ENCODE assay signal across 9 mouse cellular contexts in genomic region chr2:155928711-155929345, GRCm38 (mm10). TPM values are rescaled to one million over a fixed set of nuclear protein-coding genes. Genes with fewer than 3 reads are reported as not detected.
DNase-seq lines count a peak whose midpoint lies in the region; ATAC-seq and TF ChIP-seq lines count a peak whose summit lies in the region.
"Had no signal": no experiment of that assay in that cellular context is flagged by ENCODE, and none has a peak within 500 bp of the region (broad histone marks: within the 10 kb centered on the region; RNA-seq: fewer than 3 reads in every experiment).

No protein-coding gene starts in this region.

- WGBS in liver, adult 2 months: 68% methylated on average over 7 of the region's 7 CpGs
- WGBS in forebrain, embryonic 10.5 days: 81% methylated on average over 7 of the region's 7 CpGs
- 77% methylated on average over 7 of the region's 7 CpGs for WGBS in neural tube, embryonic 14.5 days

- H3K4me2 ChIP-seq in neural tube, embryonic 14.5 days (ENCODE audit: low read depth, low read length): peak overlapping the region; percentile 63

- ATAC-seq in neural tube, embryonic 14.5 days (ENCODE audit: low read depth): no peak

- peaks cover 13% of the 10 kb centered on the region for H3K4me1 ChIP-seq in liver, adult 2 months (ENCODE audit: control insufficient read depth, insufficient read depth, low read length)
- peaks cover 25% of the 10 kb centered on the region for H3K4me1 ChIP-seq in forebrain, embryonic 10.5 days
- H3K4me1 ChIP-seq in neural tube, embryonic 14.5 days (ENCODE audit: control insufficient read depth, insufficient read depth, low read length): peaks cover 12% of the 10 kb centered on the region

- no peaks in the 10 kb centered on the region for H3K36me3 ChIP-seq in liver, adult 2 months (ENCODE audit: control insufficient read depth, insufficient read depth, low read length)
- H3K36me3 ChIP-seq in forebrain, embryonic 10.5 days (replicated peaks): peaks cover 25% of the 10 kb centered on the region
- H3K36me3 ChIP-seq in neural tube, embryonic 14.5 days (ENCODE audit: control insufficient read depth, insufficient read depth, low read length): no peaks in the 10 kb centered on the region

- H3K27ac ChIP-seq in liver, adult 2 months (replicated peaks; ENCODE audit: insufficient read depth, low read depth, low read length): no peak overlapping the region
- H3K27ac ChIP-seq in forebrain, embryonic 10.5 days: no peak overlapping the region
- no peak overlapping the region for H3K27ac ChIP-seq in neural tube, embryonic 14.5 days (ENCODE audit: low read depth, low read length)

- no peaks in the 10 kb centered on the region for H3K27me3 ChIP-seq in liver, adult 2 months (ENCODE audit: control insufficient read depth, insufficient read depth, low read length)
- no peaks in the 10 kb centered on the region for H3K27me3 ChIP-seq in forebrain, embryonic 10.5 days (ENCODE audit: poor library complexity, severe bottlenecking)
- H3K27me3 ChIP-seq in neural tube, embryonic 14.5 days (ENCODE audit: control insufficient read depth, insufficient read depth, low read length): no peaks in the 10 kb centered on the region

- peak overlapping the region; percentile 72; the same call in 1 of the 2 replicates for H3K4me3 ChIP-seq in liver, adult 2 months (ENCODE audit: insufficient read depth, low read depth, low read length)
- peak overlapping the region; percentile 78 for H3K4me3 ChIP-seq in forebrain, embryonic 10.5 days
- H3K4me3 ChIP-seq in neural tube, embryonic 14.5 days (ENCODE audit: low read depth, low read length): peak overlapping the region; percentile 42

- TF ChIP-seq CTCF in liver, adult 2 months (IDR thresholded peaks at IDR 0.05; ENCODE audit: low read depth, low read length): no peak

- TF ChIP-seq POLR2A in liver, adult 2 months (IDR thresholded peaks at IDR 0.05; ENCODE audit: extremely low read depth, insufficient read depth, low read length): no peak

- DNase-seq in liver, adult 2 months (ENCODE audit: extremely low read depth, low read depth, low spot score): no peak
- no peak for DNase-seq in liver
- DNase-seq in forebrain, embryonic 10.5 days (ENCODE audit: extremely low spot score, low spot score): no peak
- peak; percentile 53 for DNase-seq in kidney, postnatal 10 days
- no peak for DNase-seq in left cerebral cortex, adult 8-10 months (ENCODE audit: low spot score in 2 of 2)
- no peak for DNase-seq in thymus, postnatal 36 days
- no peak for DNase-seq in spleen, postnatal 14 days (ENCODE audit: low spot score in 2 of 2)
- DNase-seq: spleen, adult 18-20 months had no signal

- no peak overlapping the region for H3K9ac ChIP-seq in liver, adult 2 months (ENCODE audit: low read depth, low read length)
- H3K9ac ChIP-seq in neural tube, embryonic 14.5 days (replicated peaks; ENCODE audit: low read depth, low read length): no peak overlapping the region

- peaks cover 22% of the 10 kb centered on the region for H3K79me2 ChIP-seq in liver, adult 2 months (ENCODE audit: control insufficient read depth, insufficient read depth, low read length)

- H3K9me3 ChIP-seq in forebrain, embryonic 10.5 days: no peaks in the 10 kb centered on the region
- no peaks in the 10 kb centered on the region for H3K9me3 ChIP-seq in neural tube, embryonic 14.5 days (ENCODE audit: control insufficient read depth, low read length)

RNA-seq across cellular contexts. Expression of gene Uqcc1, which starts 1.3 kb away (rescaled TPM):
- total RNA-seq in liver, adult 2 months (2014; rRNA removed): 61.3 and 65.9 TPM in 2 replicates
- 31.2 and 34.4 TPM in 2 replicates for polyA plus RNA-seq in liver, adult 2 months (2012; rRNA removed)
- polyA plus RNA-seq in forebrain, embryonic 10.5 days (2016; fragmentation: Nextera tagmentation; extraction: Ambion mirVana): 78.4 and 82.2 TPM in 2 replicates
- polyA plus RNA-seq in neural tube, embryonic 14.5 days (2014; fragmentation: Nextera tagmentation; extraction: Ambion mirVana): 69.6 and 74.9 TPM in 2 replicates
- 10 to 100 TPM; 82.6 to 97.0 (median 87.0) TPM for total RNA-seq in left cerebral cortex, adult 8-10 months (2022)

RNA-seq across cellular contexts. Expression of gene Gm15557, which starts 11.7 kb away (rescaled TPM):
- total RNA-seq in liver, adult 2 months (2014; rRNA removed): not detected in 2 replicates
- not detected in 2 replicates for polyA plus RNA-seq in liver, adult 2 months (2012; rRNA removed)
- not detected in 2 replicates for polyA plus RNA-seq in forebrain, embryonic 10.5 days (2016; fragmentation: Nextera tagmentation; extraction: Ambion mirVana)
- polyA plus RNA-seq in neural tube, embryonic 14.5 days (2014; fragmentation: Nextera tagmentation; extraction: Ambion mirVana): not detected in 2 replicates
- not detected for total RNA-seq in left cerebral cortex, adult 8-10 months (2022)

RNA-seq across cellular contexts. Expression of gene Gdf5, which starts 16.3 kb away (rescaled TPM):
- not detected in 2 replicates for total RNA-seq in liver, adult 2 months (2014; rRNA removed)
- not detected in 2 replicates for polyA plus RNA-seq in liver, adult 2 months (2012; rRNA removed)
- 0.27 and 0.88 TPM in 2 replicates for polyA plus RNA-seq in forebrain, embryonic 10.5 days (2016; fragmentation: Nextera tagmentation; extraction: Ambion mirVana)
- 0.40 and 0.59 TPM in 2 replicates for polyA plus RNA-seq in neural tube, embryonic 14.5 days (2014; fragmentation: Nextera tagmentation; extraction: Ambion mirVana)
- under 1 TPM; 0.20 to 0.37 (median 0.24) TPM for total RNA-seq in left cerebral cortex, adult 8-10 months (2022)

RNA-seq across cellular contexts. Expression of gene Cep250, which starts 27.4 kb away (rescaled TPM):
- total RNA-seq in liver, adult 2 months (2014; rRNA removed): 2.3 and 3.3 TPM in 2 replicates
- polyA plus RNA-seq in liver, adult 2 months (2012; rRNA removed): 1.7 and 2.5 TPM in 2 replicates
- polyA plus RNA-seq in forebrain, embryonic 10.5 days (2016; fragmentation: Nextera tagmentation; extraction: Ambion mirVana): 28.8 and 28.9 TPM in 2 replicates
- polyA plus RNA-seq in neural tube, embryonic 14.5 days (2014; fragmentation: Nextera tagmentation; extraction: Ambion mirVana): 14.3 and 16.3 TPM in 2 replicates
- 10 to 100 TPM; 19.3 to 23.7 (median 19.8) TPM for total RNA-seq in left cerebral cortex, adult 8-10 months (2022)
